Mouse (Mus musculus): ENCODE measurements at regions not wholly inside any gene's neighbourhood (a gene's known extent, or its start where the extent isn't known, plus 50 kb on each side); places are given as distances from the start of the nearest gene placed in this dataset.
"Not testable (repeated sequence)": the region's sequence is repeated elsewhere in the genome, so short reads cannot be mapped to it uniquely, and the experiment has no call there.

DNA sequence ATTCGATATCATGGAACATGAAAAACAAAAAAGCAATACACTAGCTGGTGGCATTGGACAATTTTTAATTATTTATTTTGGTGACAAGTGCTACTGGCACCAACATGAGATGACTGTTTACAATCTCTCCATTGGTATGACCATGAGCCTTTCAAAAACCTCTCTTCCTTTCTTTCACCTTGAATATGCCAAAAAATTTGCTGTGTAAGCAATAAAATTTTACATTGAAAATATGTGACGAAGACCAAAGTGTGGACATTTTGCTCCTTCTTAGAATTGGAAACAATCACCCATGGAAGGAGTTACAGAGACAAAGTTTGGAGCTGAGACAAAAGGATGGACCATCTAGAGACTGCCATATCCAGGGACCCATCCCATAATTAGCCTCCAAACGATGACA is 83.4 kb upstream of the Gm49339 start:
- not testable (repeated sequence) for DNase-seq

DNA sequence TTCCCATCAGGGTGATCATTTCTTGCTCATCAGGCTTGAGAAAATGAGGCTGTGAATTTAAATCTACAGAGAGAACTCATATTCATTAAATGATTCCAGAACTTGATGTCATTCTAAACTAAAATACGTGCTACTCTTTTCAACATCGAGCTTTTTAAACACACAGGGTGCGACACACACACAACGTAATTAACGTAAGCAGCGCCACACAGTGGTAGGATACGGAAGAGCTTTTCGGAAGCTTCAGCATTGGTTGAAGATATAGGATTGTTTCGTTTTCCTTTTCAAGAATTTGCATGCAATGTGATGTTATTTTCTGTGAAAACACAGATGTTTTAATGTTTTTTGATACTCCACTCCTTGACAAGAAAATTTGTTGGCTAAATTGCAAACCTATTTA is 75.3 kb upstream of the Gm49339 start:
- DNase-seq, result peak; percentile 73 to 83

DNA sequence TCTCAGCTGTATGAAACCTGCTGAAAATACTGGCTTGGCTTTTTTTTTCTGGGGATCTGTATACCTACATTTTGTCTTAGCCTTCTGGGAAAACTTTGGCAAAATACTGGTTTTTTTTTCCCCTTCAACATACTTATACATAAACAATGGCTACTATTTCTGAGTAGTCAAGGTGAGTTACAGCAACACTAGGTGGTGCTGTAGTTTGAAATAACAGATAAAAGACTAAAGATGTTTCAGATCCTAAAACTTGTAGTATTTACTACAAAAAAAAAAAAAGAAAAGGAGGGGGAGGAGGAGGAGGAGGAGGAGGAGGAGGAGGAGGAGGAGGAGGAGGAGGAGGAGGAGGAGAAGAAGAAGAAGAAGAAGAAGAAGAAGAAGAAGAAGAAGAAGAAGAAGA is 67.6 kb upstream of the Gm49339 start:
- DNase-seq, result no peak

DNA sequence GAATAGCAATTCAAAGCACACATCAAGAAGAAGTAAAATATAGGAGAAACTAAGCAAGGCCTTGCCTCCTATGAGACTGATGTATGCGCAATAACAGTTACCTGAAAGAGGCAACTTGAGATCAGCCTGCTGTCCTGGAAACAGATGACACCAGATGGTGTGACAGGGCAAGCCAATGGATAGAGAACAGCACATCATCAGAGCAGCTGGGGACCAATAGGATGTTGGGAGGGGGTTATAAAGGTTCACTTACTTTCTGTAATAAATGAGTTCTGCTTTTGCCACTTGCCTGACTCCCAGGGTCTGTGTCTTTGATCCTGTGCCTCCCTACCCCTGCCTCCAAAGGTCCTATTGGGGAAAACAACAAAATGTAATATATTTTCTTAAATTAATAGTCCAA is 65.9 kb upstream of the Gm49339 start:
- no peak for DNase-seq

DNA sequence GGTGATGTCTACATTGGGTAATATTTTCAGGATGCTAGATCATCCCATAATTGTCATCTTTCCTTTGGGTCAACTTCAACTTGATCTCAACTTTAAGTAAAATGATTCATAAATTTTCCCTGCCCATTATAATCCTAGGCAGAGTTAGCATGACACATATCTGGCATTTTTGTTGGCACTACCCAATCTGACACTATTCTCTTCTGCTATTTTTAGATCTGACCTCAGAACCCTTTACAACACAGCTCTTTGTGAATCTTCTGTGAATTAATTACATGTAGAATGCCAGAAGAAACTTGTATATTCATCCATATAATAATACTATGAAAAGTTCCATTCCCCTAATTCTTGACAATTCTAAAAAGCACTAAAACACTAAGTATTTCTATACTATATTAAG is 63.7 kb upstream of the Gm49339 start:
- no peak for DNase-seq

DNA sequence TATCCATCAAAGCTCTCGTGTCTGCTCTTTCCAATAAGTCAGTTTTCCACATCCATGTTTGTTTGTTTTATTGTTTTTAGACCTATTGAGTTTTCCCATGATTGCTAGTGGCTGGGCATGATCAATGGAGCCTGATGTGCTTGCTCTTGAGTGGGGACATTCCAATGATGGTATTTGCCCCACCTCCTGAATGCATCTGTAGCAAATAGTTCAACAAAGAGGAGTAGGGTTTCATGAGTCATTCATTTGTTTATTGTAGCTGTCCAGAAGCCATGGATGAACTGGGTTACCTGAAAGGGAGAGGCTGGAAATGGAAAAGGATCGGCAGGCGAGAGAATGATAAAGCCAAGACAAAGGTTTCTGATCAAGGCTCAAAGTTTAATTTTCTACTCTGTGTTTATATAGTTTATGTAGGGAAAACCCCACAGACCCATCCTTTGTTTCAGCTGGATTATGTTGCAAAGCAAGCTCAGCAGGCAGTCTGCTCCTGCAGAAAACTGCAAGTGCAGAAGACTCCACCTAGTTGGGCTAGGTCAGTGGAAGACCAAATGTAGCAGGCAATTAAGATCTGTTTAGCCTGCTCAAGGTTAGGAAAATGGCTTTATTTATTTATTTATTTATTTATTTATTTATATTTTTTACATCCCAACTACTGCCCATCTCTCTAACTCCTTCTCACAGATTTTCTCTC is 63.0 kb upstream of the Gm49339 start:
- no peak for DNase-seq

DNA sequence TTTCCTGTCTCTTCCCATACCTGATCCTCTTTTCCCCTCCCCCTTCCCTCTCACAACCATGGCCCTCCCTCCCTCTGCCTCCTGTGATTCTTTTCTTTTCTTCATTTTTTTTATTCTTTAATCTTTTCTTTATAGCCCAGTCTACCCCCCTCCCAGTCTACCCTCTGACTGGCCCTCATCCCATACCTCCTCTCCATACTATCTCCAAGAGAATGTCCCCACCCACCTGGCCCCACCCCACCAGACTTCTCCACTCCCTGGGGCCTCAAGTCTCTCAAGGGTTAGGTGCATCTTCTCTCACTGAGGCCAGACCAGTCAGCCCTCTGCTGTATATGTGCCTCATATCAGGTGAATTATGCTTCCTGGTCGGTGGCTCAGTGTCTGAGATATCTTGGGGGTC is 61.9 kb upstream of the Gm49339 start:
- no peak for DNase-seq

DNA sequence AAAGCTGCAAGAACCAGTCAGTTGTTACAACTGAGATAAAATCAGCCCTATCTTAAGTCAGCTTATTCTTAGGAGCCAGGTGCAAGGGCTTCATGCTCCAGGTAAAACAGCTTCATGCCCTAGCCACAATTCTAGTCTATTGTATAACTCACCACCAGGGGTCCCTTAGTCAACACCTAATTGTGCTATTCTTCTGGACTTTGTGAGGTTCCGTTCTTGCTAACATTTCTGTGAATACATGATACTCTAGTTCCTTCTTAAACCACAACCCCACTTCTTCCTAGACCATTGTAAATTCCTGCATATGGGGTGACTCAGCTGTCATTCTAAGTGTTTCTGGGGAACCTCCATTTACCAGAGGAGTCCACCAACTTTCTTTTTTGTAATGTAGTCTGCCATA is 57.9 kb upstream of the Gm49339 start:
- no peak for DNase-seq
